Mouse (Mus musculus): ENCODE results near the gene Fli1. TPM values are rescaled to one million over a fixed set of nuclear protein-coding genes. Genes with fewer than 3 reads are reported as not detected.

Fli1 gene
- polyA plus RNA-seq, 1 experiment from 2014 or later, result 23.4 TPM

DNA sequence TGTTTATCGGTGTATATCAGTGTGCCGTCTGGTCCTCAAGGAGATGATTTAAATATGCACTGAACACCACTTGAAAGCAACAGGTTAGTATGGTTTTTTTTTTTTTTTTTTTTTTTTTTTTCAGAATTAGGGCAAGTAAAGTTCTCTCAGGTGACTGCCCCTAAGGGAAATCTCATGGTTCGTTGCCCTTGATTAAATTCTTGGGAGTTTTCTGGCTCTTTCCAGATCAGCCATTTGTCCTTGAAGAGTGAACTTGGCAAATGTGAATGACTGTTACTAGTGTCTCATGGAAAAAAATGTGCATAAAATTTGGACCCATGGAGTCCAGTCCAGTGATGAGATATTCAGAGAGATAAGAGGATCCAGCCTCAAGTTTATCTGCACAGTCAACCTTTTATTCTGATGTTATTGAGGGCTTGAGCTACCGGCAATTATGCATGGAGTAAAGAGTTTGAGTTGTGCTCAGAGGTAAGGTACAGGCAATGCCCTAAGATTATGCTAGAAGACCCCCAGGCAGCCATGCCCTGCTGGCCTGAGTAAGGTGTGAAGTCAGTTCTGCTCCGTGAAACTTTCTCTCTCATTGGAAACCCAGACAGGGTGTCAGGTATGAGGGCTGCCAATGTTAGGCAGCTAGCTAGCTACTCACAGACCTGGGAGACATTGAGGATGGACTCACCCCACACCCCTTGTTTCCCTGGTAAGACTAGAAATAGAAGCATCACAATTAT lies 165.6 kb downstream of the Fli1 start:
- Histone ChIP-seq H3K4me1 (no peaks in the 10 kb centered on the region), H3K9me3 (no peaks in the 10 kb centered on the region), H3K4me2 (no peak overlapping the region), H3K27me3 (0 out of 2 replicates have a peak, but pooled peaks cover 2% of the 10 kb centered on the region), H3K27ac (no peak overlapping the region), H3K4me3 (no peak overlapping the region), H3K9ac (no peak overlapping the region), H3K36me3 (no peaks in the 10 kb centered on the region)
- 70% methylated on average over 5 of the region's 5 CpGs for WGBS
- no peak for ATAC-seq (ENCODE audit: insufficient number of reproducible peaks, low FRiP score, low TSS enrichment, low read depth)

DNA sequence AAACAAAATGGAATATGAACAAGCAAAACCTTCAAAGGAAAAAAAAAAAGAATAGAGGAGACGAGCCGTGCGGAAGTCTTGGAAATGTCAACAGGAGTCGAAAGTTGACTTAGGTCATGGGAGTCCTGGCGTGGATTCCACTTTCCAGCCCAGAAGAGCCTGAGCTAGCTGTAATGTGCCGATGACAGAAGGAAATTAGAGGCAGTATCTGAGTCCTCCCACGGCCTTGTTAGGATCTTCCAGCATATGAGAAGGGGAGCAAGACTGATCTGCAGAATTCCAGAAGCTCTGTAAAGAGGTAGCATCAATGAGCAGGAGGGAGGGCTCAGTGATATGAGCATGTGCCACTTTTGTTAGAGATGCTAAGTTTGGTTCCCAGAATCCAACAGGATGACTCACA lies 166.6 kb downstream of the Fli1 start:
- Histone ChIP-seq H3K9ac (no peak overlapping the region), H3K36me3 (no peaks in the 10 kb centered on the region), H3K4me3 (no peak overlapping the region), H3K27ac (no peak overlapping the region), H3K27me3 (0 out of 2 replicates have a peak, but pooled peaks cover 2% of the 10 kb centered on the region), H3K4me1 (no peaks in the 10 kb centered on the region), H3K4me2 (no peak overlapping the region), H3K9me3 (no peaks in the 10 kb centered on the region)
- WGBS, result 82% methylated on average over 7 of the region's 7 CpGs
- ATAC-seq (ENCODE audit: insufficient number of reproducible peaks, low FRiP score, low TSS enrichment, low read depth), result no peak

DNA sequence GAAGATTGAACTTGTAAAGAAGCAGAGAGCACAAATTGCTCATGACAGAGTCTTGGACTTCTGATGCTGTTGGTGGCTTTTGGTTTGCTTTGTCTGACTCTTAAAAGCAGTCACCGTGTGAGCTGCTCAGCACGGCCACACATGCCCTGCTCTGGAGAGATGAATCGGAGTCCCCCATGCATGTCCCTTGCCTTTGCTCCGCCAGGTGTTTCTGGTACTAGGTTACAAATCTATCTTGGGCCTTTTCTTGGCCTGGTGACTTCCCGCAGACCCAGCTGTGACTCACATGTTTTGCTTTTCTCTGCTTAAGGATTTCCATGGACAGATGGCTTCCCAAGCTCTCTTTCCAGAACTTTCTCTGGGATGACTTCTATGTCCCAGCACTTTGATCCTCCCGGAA lies 169.0 kb downstream of the Fli1 start:
- H3K4me3 ChIP-seq, result no peak overlapping the region
- H3K4me2 ChIP-seq, result no peak overlapping the region
- no peaks in the 10 kb centered on the region for H3K4me1 ChIP-seq
- H3K27me3 ChIP-seq, result 0 out of 2 replicates have a peak, but pooled peaks cover 3% of the 10 kb centered on the region
- H3K9ac ChIP-seq, result no peak overlapping the region
- no peak overlapping the region for H3K27ac ChIP-seq
- 87% methylated on average over 6 of the region's 6 CpGs for WGBS
- H3K36me3 ChIP-seq, result no peaks in the 10 kb centered on the region
- no peak for ATAC-seq (ENCODE audit: insufficient number of reproducible peaks, low FRiP score, low TSS enrichment, low read depth)
- no peaks in the 10 kb centered on the region for H3K9me3 ChIP-seq

Other genes with a start within 250 kb of the Fli1 start
- gene Kcnj5, start 198.5 kb downstream of the Fli1 start, polyA plus RNA-seq (2015; fragmentation: Nextera tagmentation; extraction: Ambion mirVana), result 0.07 and 0.14 TPM in 2 replicates
- not detected in 2 replicates for gene Kcnj1, start 170.4 kb downstream of the Fli1 start, polyA plus RNA-seq (2015; fragmentation: Nextera tagmentation; extraction: Ambion mirVana)
- 39.3 and 42.9 TPM in 2 replicates for gene Ets1, start 93.4 kb upstream of the Fli1 start, polyA plus RNA-seq (2015; fragmentation: Nextera tagmentation; extraction: Ambion mirVana)

All from limb, embryonic 15.5 days (tissue).